Mouse (Mus musculus) testis, adult 2 months (tissue): ENCODE data around the gene Idua. TPM values are rescaled to one million over a fixed set of nuclear protein-coding genes. Genes with fewer than 3 reads are reported as not detected.

Source experiments
- H3K27ac ChIP-seq: fragments of 200-500 bp; 2 replicates; pipeline ENCODE4 v1.5.1; 2012; ENCODE audit warnings: low read depth, low read length; ENCODE audit not compliant: control insufficient read depth, insufficient read depth
- H3K27me3 ChIP-seq: fragments of 200-500 bp; 2 replicates; pipeline ENCODE4 v1.6.1; 2012; ENCODE audit warnings: mild to moderate bottlenecking, low read length, moderate library complexity; ENCODE audit not compliant: control insufficient read depth, insufficient read depth
- H3K36me3 ChIP-seq: fragments of 200-500 bp; 2 replicates; pipeline ENCODE4 v1.6.1; 2012; ENCODE audit warnings: mild to moderate bottlenecking, low read length; ENCODE audit not compliant: control insufficient read depth, insufficient read depth
- H3K4me1 ChIP-seq: fragments of 200-500 bp; 2 replicates; pipeline ENCODE4 v1.6.1; 2012; ENCODE audit warnings: low read length; ENCODE audit not compliant: control insufficient read depth, insufficient read depth
- H3K4me3 ChIP-seq: fragments of 200-500 bp; 2 replicates; pipeline ENCODE4 v1.5.1; 2012; ENCODE audit warnings: low read depth, mild to moderate bottlenecking, low read length, moderate library complexity, mixed read lengths; ENCODE audit not compliant: control insufficient read depth
- CTCF ChIP-seq: fragments of 200-500 bp; IDR thresholded peaks from 2 replicates; pipeline ENCODE4 v1.5.1; 2012; ENCODE audit warnings: low read depth, mild to moderate bottlenecking, inconsistent platforms, low read length, moderate library complexity; ENCODE audit not compliant: control insufficient read depth, insufficient read depth, insufficient replicate concordance
- POLR2A ChIP-seq: fragments of 200-500 bp; IDR thresholded peaks from 2 replicates; pipeline ENCODE4 v1.6.1; 2012; ENCODE audit warnings: low read depth, mild to moderate bottlenecking, inconsistent platforms, low read length, moderate library complexity; ENCODE audit not compliant: control insufficient read depth
- polyA plus RNA-seq: library from polyadenylated mRNA; depleted of rRNA; stranded (reverse); fragments of >200 nt; gene quantifications from 2 replicates; pipeline ENCODE4 v1.2.3, GENCODE M21; 2012; rRNA removed

Idua gene
- 3.6 and 3.8 TPM in 2 replicates for polyA plus RNA-seq

DNA sequence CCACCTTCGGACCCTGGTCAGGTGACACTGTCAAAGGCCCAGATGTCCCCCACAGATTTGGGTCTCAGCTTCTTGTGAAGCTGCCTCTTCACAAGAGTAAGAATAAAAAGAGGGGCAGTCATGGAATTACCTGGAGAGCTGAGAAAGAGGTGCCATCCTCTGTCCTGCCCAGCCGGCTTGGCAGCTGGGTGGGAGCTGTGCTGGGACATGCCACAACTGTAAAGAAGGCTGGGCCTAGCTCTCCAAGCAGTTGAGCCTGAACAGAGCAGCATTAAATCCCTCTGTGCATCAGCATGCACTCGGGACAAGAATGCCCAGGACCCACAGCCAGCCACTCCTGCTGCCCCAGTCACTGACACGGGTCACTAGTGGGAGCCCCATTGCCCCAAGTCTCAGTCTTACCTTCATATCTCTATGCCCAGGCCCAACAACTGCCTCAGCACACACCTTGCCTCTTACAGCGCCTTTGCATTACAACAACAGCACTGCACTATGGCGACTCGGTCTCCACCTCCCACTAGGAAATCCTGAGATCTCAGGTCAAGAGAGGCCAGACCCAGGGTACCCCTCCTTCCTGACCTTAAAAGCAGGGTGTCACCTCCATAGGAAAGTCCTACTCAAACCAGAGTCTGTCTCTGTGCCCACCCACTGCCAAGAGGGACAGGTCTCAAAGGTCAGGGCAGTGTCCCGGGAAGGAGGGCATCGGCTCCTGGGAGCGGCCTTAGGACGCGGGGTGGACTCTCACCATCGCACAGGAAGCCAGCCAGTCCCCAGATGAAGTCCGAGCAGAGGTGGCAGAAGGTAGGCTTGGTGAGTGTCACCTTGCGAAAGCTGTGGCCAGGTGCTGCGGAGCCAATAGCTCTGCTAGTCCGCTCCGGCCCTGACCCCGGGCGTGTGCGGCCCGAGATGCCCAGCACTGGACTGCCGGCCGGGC, at the start of gene Idua:
TSS of gene Idua (plus strand) at position 634 of the 934 bp plus-strand sequence.
- no peak within 1 kb of the TSS for H3K27ac ChIP-seq
- no peaks in the 10 kb centered on the region for H3K36me3 ChIP-seq
- TF ChIP-seq POLR2A (no peak), CTCF (no peak)

DNA sequence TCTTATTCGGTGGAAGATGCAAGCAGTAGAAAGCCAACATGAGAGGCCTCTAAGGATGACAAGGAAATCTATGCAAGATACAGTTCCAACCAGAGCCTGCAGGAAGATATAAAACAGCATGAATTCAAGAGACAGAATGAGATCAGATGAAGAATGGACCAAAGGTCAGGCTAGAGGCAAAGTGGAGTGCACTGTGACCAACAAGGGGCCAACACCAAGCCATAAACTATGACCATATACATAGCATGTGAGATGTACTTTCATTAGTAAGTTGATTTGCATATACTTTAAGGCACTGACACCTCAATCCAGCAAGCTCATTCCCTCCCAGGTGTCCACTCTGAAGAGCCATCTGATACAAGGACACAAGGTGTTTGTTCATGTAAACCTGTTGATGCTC, 49.7 kb upstream of the Idua start:
- H3K4me3 ChIP-seq, result no peak overlapping the region
- no peak overlapping the region for H3K27ac ChIP-seq
- no peaks in the 10 kb centered on the region for H3K27me3 ChIP-seq
- no peaks in the 10 kb centered on the region for H3K4me1 ChIP-seq
- TF ChIP-seq POLR2A (no peak), CTCF (no peak)
- peaks cover 3% of the 10 kb centered on the region for H3K36me3 ChIP-seq

More for the DNA sequence above, at the start of gene Idua:
- Histone ChIP-seq H3K4me1 (peaks cover 8% of the 10 kb centered on the region), H3K4me3 (peak within 1 kb of the TSS; percentile 76), H3K27me3 (no peaks in the 10 kb centered on the region)

GRCm38 (mm10) chr5:108621870-108622269, 38.3 kb upstream of the Idua start:
- H3K27me3 ChIP-seq, result no peaks in the 10 kb centered on the region
- no peak overlapping the region for H3K4me3 ChIP-seq
- H3K27ac ChIP-seq, result no peak overlapping the region
- TF ChIP-seq CTCF, result no peak
- TF ChIP-seq POLR2A, result no peak
- H3K36me3 ChIP-seq, result no peaks in the 10 kb centered on the region; the same call in 1 of the 2 replicates
- H3K4me1 ChIP-seq, result no peaks in the 10 kb centered on the region

DNA sequence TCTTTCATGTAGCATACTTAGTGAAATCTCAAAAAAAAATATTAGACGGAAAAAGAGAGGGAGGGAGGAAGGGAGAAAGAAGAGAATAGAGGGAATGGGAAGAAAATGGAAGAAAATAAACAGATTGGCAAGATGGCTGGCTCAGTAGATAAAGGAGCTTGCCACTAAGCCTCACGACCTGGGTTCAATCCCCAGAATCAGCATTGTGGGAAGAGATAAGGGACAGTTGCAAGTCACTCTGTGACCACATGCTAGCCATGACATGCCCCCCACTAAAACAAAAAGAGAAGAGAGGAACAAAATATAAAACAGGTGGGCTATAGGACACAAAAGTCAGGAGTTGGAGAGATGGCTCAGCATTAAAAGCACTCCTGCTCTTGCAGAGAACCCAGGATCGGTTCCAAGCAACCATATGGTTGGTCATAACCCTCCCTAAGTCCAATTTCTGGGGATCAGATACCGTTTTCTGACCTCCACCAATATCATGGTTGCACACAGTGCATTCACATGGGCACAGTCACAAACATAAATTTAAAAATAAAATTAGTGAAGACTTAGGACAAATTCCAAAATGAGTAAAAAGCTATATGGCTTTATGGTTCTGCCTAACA, 34.0 kb upstream of the Idua start:
- TF ChIP-seq POLR2A (no peak), CTCF (no peak)
- Histone ChIP-seq H3K27me3 (no peaks in the 10 kb centered on the region), H3K36me3 (no peaks in the 10 kb centered on the region; the same call in 1 of the 2 replicates), H3K4me3 (no peak overlapping the region), H3K27ac (no peak overlapping the region), H3K4me1 (no peaks in the 10 kb centered on the region; the same call in 1 of the 2 replicates)

DNA sequence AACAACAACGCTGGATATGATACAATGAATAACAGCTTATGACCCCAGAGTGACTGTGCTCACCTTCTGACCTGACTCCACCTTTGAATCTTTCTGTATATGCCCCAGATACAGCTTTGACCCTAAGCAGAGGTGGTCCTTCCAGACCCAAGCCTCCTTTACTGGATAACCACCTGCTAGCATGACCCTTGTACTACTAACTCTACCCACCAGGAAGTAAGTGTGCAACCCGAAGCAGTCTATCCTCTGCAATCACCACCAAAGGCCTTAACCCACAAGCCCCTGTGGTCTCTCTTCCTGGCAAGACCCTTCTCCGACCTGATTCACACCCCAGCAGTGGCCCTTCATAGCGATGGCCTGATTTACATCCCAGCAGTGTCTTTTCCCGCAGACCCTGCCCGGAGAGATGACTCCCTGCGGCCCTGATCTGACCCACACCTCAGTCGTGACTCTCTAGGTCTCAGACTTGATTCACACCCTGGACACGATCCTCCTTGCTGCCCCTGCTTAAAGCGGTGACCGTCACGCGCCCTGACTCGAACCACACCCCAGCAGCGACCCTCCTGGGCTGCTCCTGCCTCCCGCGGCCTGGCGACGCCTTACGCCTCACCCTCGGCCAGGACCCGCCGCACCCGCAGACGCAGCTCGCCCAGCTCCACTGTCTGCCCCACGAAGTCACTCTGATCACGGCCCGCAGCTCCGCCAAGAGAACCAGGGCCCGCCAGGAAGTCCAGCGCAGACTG, 31.1 kb upstream of the Idua start:
- H3K36me3 ChIP-seq, result no peaks in the 10 kb centered on the region; the same call in 1 of the 2 replicates
- no peaks in the 10 kb centered on the region for H3K27me3 ChIP-seq
- TF ChIP-seq CTCF (0 out of 2 replicates have a peak, but pooled peaks have one; percentile 11), POLR2A (no peak)
- H3K27ac ChIP-seq, result peak overlapping the region; percentile 82
- no peaks in the 10 kb centered on the region; the same call in 1 of the 2 replicates for H3K4me1 ChIP-seq
- peak overlapping the region; percentile 94 for H3K4me3 ChIP-seq

- no peaks in the 10 kb centered on the region for H3K27me3 ChIP-seq
- peak within 1 kb of the TSS; percentile 82 for H3K27ac ChIP-seq
Observed at GRCm38 (mm10) chr5:108629634-108630483, 30.3 kb upstream of the Idua start, which contains the start of the genes Gak and Tmem175. Gene Gak, minus strand, starts transcription at chr5:108629755. Gene Tmem175, plus strand, starts transcription at chr5:108629770.

More at GRCm38 (mm10) chr5:108629634-108630483, 30.3 kb upstream of the Idua start, which contains the start of the genes Gak and Tmem175:
- TF ChIP-seq POLR2A (peak; percentile 92), CTCF (no peak; the same call in 1 of the 2 replicates)
- Histone ChIP-seq H3K4me1 (no peaks in the 10 kb centered on the region; the same call in 1 of the 2 replicates), H3K36me3 (no peaks in the 10 kb centered on the region), H3K4me3 (peak within 1 kb of the TSS; percentile 94)
